Mouse (Mus musculus): ENCODE results near the gene Slc25a40.

DNA sequence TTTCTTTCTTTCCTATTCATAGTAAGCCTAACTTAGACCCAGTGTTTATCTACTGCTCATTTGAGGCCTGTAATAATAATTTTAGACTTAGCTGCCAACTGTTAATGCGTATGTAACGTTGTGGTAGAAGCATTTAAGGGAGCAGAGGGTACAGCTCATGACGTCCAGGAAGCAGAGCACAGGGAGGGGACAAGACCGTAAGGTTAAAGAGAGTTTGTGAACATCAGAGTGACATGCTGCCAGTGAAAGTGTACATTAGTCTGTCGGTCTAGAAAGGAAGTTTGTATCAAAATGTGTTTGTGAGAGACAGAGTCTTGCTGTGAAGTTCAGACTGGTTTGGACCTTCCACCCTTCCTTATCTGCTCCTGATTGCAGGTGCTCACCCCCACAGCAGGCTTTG lies 3.2 kb downstream of the Slc25a40 start:
- TF ChIP-seq MAFK (IDR thresholded peaks at IDR 0.05; ENCODE audit: insufficient replicate concordance, low read length) (no peak), JUN (IDR thresholded peaks at IDR 0.05; ENCODE audit: insufficient read depth, low read depth, low read length) (no peak), ZNF384 (IDR thresholded peaks at IDR 0.05; ENCODE audit: low read depth, low read length) (no peak), CTCF (conservative IDR thresholded peaks at IDR 0.05 in 1 of 2, IDR thresholded peaks at IDR 0.05 in 1 of 2; ENCODE audit: low read depth in 2 of 2, low read length in 2 of 2) (no peak)

Data from CH12.LX (cell line).